Mouse (Mus musculus) brown adipose tissue, adult 24 weeks (tissue): Measurements from ENCODE around the gene Cacna1h. TPM values are rescaled to one million over a fixed set of nuclear protein-coding genes. Genes with fewer than 3 reads are reported as not detected.

ENCODE experiments used
- H3K27ac ChIP-seq: fragments of 200-500 bp; replicated peaks from 2 replicates; pipeline ENCODE4 v1.5.1; 2012; ENCODE audit warnings: low read depth, mild to moderate bottlenecking, low read length
- H3K4me1 ChIP-seq: fragments of 200-500 bp; 2 replicates; pipeline ENCODE4 v1.6.1; 2012; ENCODE audit warnings: low read length, mixed read lengths; ENCODE audit not compliant: control insufficient read depth, insufficient read depth, insufficient read length
- H3K4me3 ChIP-seq: fragments of 200-500 bp; 2 replicates; pipeline ENCODE4 v1.5.1; 2012; ENCODE audit warnings: low read depth, mild to moderate bottlenecking, low read length, moderate library complexity; ENCODE audit not compliant: insufficient read depth
- polyA plus RNA-seq: library from polyadenylated mRNA; stranded (reverse); fragments of >200 nt; gene quantifications from 2 replicates; pipeline ENCODE4 v1.2.4, GENCODE M21; 2012; ENCODE audit not compliant: missing spikeins, insufficient read depth, insufficient read length

Cacna1h gene
- polyA plus RNA-seq, 1 experiment, result not detected

DNA sequence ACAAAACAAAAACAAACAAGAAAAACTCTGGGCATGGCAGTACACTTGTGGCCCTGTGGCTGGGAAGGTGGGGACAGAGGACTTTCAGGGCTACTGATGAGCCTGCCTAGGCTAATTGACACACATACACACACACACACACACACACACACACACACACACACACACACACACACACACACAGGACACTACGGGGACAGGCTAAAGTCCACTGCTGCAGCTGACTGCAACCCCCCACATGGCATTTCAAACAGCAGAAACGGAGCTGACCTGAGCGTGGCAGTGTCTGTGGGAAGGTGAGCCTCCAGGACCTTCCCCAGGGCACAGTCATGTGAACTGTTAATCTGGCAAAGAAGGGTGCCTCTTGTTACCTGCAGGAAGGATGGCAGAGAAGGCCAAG lies 92.1 kb downstream of the Cacna1h start:
- Histone ChIP-seq H3K27ac (no peak overlapping the region), H3K4me1 (no peaks in the 10 kb centered on the region), H3K4me3 (no peak overlapping the region)

DNA sequence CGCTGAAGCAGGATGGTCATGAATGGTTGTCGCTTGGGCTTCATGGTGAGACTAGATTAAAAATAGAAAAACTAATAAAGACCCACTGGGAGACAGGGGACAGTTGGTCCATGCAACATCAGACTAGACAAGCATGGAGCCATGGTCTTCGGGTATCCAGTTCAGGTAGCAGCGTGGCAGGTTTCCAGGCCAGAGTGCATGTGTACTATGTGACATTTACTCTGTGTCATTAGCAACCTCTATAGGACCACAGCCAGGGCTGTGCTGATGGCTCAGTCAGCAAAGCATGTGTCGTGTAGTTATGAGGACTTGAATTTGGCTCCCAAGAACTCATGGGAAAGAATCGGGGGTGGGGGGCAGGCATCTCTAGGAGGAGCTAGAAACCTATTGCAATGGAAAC lies 93.6 kb downstream of the Cacna1h start:
- no peak overlapping the region for H3K27ac ChIP-seq
- no peak overlapping the region for H3K4me3 ChIP-seq
- H3K4me1 ChIP-seq, result no peaks in the 10 kb centered on the region

DNA sequence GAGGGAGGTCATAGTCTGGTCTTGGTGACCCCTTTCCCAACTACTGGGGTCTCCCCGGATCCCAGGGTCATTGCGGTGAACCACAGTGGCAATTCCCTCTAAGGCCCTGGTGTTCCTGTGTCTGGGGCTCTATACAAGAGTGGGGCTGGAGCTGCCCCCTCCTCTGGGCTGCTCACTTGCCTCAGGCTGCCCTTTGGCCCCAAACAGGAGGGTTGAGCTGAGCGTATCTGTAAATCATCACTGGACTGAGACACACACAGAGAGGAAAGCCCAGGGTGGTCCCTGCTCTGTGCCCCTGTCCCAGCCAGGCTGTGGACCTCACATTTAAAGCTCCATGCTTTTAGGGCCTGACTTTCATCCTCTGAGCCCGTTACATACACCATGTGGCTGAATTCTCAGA lies 95.4 kb downstream of the Cacna1h start:
- no peak overlapping the region for H3K27ac ChIP-seq
- no peak overlapping the region for H3K4me3 ChIP-seq
- no peaks in the 10 kb centered on the region for H3K4me1 ChIP-seq

DNA sequence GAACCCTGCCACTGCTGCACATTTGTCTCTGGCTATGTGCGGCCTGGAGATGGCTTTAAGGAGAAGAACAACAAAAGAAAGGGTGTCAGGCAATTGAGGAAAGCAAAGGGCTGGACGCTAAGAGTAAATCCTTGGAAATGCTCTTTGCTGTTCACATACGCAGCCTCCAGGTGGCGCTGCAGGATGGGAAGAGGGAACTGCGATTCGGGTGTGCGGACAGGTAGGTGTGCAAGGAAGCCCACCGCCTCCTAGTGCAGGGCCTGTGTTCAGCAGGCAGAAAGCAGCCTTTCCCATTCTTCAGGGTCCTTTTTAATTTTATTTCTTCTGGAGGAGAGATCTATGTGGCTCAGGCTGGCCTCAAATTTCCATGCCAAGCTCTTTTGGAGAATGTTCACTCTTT lies 99.6 kb downstream of the Cacna1h start:
- no peak overlapping the region for H3K27ac ChIP-seq
- no peak overlapping the region for H3K4me3 ChIP-seq
- H3K4me1 ChIP-seq, result no peaks in the 10 kb centered on the region

DNA sequence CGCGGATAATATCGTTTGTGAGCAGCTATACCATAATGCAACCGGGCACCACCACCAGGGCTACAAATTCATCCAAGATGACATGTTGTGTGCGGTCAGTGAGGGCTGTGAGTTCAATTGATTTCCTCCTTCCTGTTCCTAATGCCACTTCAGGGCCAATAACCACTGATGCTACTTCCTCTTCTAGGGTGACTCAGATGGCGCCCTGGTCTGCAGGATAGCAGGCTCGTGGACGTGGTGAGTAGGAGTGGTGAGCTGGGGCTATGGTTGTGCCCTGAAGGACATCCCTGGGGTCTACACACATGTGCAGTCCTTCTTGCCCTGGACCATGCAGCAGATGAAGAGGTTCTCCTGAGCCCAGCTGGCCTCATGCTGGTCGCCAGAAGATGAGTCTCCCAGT lies 101.3 kb downstream of the Cacna1h start:
- Histone ChIP-seq H3K4me3 (no peak overlapping the region), H3K4me1 (no peaks in the 10 kb centered on the region), H3K27ac (no peak overlapping the region)

Other genes starting within 250 kb of the Cacna1h start
- gene BC003965, start 249.2 kb downstream of the Cacna1h start, polyA plus RNA-seq, result 27.3 and 36.9 TPM in 2 replicates
- 2.5 and 4.3 TPM in 2 replicates for gene Unkl, start 245.4 kb downstream of the Cacna1h start, polyA plus RNA-seq
- 27.6 and 32.7 TPM in 2 replicates for gene Gnptg, start 193.7 kb downstream of the Cacna1h start, polyA plus RNA-seq
- gene Tsr3, start 193.6 kb downstream of the Cacna1h start, polyA plus RNA-seq, result 9.9 and 13.1 TPM in 2 replicates
- gene Baiap3, start 177.4 kb downstream of the Cacna1h start, polyA plus RNA-seq, result 1.1 and 2.9 TPM in 2 replicates
- gene Ube2i, start 159.2 kb downstream of the Cacna1h start, polyA plus RNA-seq, result 56.0 and 66.5 TPM in 2 replicates
- not detected in 2 replicates for gene Prss34, start 135.4 kb downstream of the Cacna1h start, polyA plus RNA-seq
- not detected in 2 replicates for gene Prss28, start 125.1 kb downstream of the Cacna1h start, polyA plus RNA-seq
- gene Prss29, start 115.1 kb downstream of the Cacna1h start, polyA plus RNA-seq, result not detected in 2 replicates
- gene Tpsab1, start 88.2 kb downstream of the Cacna1h start, polyA plus RNA-seq, result 0.63 TPM in 1 of 2 replicates, not detected in the other
- 6.1 and 8.8 TPM in 2 replicates for gene Tpsb2, start 67.5 kb downstream of the Cacna1h start, polyA plus RNA-seq
- gene Tpsg1, start 64.5 kb downstream of the Cacna1h start, polyA plus RNA-seq, result 0.99 TPM in 1 of 2 replicates, not detected in the other
- gene Tekt4, start 20.8 kb upstream of the Cacna1h start, polyA plus RNA-seq, result not detected in 2 replicates
- gene Sstr5, start 63.5 kb upstream of the Cacna1h start, polyA plus RNA-seq, result not detected in 2 replicates
- 0.79 TPM in 1 of 2 replicates, not detected in the other for gene Sox8, start 136.9 kb upstream of the Cacna1h start, polyA plus RNA-seq
- 24.0 and 41.1 TPM in 2 replicates for gene Lmf1, start 145.3 kb upstream of the Cacna1h start, polyA plus RNA-seq